Mouse (Mus musculus): ENCODE data around the gene Nsd1.
"Not testable (repeated sequence)": the region's sequence is repeated elsewhere in the genome, so short reads cannot be mapped to it uniquely, and the experiment has no call there.

The Nsd1 gene

GRCm38 (mm10) chr13:55190121-55190868 is 19.3 kb upstream of the Nsd1 start:
- peak; percentile 100 for DNase-seq (ENCODE audit: low read depth, low spot score)

GRCm38 (mm10) chr13:55191535-55191934 is 18.0 kb upstream of the Nsd1 start:
- DNase-seq (ENCODE audit: low read depth, low spot score) = peak; percentile 69

GRCm38 (mm10) chr13:55202758-55203157 is 6.8 kb upstream of the Nsd1 start:
- not testable (repeated sequence) for DNase-seq (ENCODE audit: low read depth, low spot score)

- DNase-seq (ENCODE audit: low read depth, low spot score) = peak; percentile 52
Measured at GRCm38 (mm10) chr13:55203740-55204139, 5.8 kb upstream of the Nsd1 start.

- DNase-seq (ENCODE audit: low read depth, low spot score) = peak; percentile 35
Measured at GRCm38 (mm10) chr13:55204667-55205389, 4.8 kb upstream of the Nsd1 start.

GRCm38 (mm10) chr13:55205448-55206205 is 4.0 kb upstream of the Nsd1 start:
- peak; percentile 76 for DNase-seq (ENCODE audit: low read depth, low spot score)

GRCm38 (mm10) chr13:55208837-55209648 is 539 bp upstream of the Nsd1 start:
- DNase-seq (ENCODE audit: low read depth, low spot score) = peak; percentile 70

GRCm38 (mm10) chr13:55210193-55210970 is 800 bp downstream of the Nsd1 start:
- peak; percentile 53 for DNase-seq (ENCODE audit: low read depth, low spot score)

GRCm38 (mm10) chr13:55210971-55211220 is 1.3 kb downstream of the Nsd1 start:
- no peak for DNase-seq (ENCODE audit: low read depth, low spot score)

GRCm38 (mm10) chr13:55211221-55212010 is 1.8 kb downstream of the Nsd1 start:
- DNase-seq (ENCODE audit: low read depth, low spot score) = peak; percentile 89

GRCm38 (mm10) chr13:55212011-55212360 is 2.4 kb downstream of the Nsd1 start:
- DNase-seq (ENCODE audit: low read depth, low spot score) = no peak

GRCm38 (mm10) chr13:55212361-55213137 is 3.0 kb downstream of the Nsd1 start:
- peak; percentile 35 for DNase-seq (ENCODE audit: low read depth, low spot score)

GRCm38 (mm10) chr13:55213138-55213806 is 3.7 kb downstream of the Nsd1 start:
- no peak for DNase-seq (ENCODE audit: low read depth, low spot score)

- no peak for DNase-seq (ENCODE audit: low read depth, low spot score)
Measured at GRCm38 (mm10) chr13:55224364-55224763, 14.8 kb downstream of the Nsd1 start.

- DNase-seq (ENCODE audit: low read depth, low spot score) = no peak
Measured at GRCm38 (mm10) chr13:55230701-55231100, 21.1 kb downstream of the Nsd1 start.

- no peak for DNase-seq (ENCODE audit: low read depth, low spot score)
Measured at GRCm38 (mm10) chr13:55243205-55243604, 33.6 kb downstream of the Nsd1 start.

- peak; percentile 96 for DNase-seq (ENCODE audit: low read depth, low spot score)
Measured at GRCm38 (mm10) chr13:55247293-55248030, 37.9 kb downstream of the Nsd1 start.

- peak; percentile 85 for DNase-seq (ENCODE audit: low read depth, low spot score)
Measured at GRCm38 (mm10) chr13:55249246-55249645, 39.7 kb downstream of the Nsd1 start.
